Mouse (Mus musculus) neutrophil, adult 83 days (primary cell): Measurements from ENCODE around the gene Gchfr. TPM values are rescaled to one million over a fixed set of nuclear protein-coding genes. Genes with fewer than 3 reads are reported as not detected.

Experiments
- total RNA-seq, 2 experiments: library from RNA; stranded (reverse); gene quantifications; one replicate each; pipeline ENCODE4 v1.2.4; 2023

Gene Gchfr
- not detected for total RNA-seq

DNA sequence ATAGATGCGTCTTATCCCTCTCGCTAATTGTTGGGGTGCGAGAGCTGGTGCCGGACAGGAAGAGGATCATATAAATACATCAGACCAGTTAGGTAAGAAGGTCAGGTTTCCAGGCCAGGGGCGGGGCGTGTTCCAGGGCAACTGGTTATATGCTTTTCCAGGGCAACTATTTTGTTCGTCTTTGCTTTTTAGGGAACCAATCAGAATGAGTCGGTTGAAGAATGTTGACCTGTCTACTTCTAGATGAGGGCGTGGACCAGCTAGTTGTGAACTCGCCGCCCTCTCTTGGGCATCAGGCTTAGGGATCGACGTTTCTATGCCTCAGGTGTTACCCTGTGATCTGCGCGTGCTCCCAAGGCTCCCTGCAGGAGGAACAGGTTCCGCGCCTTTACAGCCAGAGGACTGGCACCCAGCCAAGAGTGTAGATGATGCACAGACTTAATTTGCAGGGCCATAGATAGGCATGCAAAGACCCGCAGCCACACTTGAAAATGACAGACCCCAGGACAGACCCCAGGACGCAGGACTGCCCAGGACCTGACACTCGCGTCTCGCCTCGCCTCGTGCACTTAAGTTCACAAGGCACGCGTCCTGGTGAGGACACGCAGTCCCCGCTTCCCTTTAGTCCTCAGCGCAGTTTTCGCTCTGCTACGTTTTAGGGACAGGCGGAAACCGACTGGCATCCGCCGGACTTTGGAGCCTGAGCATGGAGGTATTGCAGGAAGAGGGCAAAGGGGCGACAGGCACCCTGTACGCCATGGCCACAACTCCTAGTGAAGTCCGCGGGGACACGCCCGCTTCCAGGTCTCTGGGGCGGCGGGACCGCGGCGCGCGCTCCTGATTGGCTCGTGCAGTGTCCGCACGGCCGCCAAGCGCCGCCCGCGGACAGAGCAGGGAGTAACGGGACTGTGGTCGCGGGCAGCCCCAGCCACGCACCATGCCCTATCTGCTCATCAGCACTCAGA lies at the start of gene Gchfr:
Gchfr (plus strand) TSS at position 873 of the 965 bp plus-strand sequence.

DNA sequence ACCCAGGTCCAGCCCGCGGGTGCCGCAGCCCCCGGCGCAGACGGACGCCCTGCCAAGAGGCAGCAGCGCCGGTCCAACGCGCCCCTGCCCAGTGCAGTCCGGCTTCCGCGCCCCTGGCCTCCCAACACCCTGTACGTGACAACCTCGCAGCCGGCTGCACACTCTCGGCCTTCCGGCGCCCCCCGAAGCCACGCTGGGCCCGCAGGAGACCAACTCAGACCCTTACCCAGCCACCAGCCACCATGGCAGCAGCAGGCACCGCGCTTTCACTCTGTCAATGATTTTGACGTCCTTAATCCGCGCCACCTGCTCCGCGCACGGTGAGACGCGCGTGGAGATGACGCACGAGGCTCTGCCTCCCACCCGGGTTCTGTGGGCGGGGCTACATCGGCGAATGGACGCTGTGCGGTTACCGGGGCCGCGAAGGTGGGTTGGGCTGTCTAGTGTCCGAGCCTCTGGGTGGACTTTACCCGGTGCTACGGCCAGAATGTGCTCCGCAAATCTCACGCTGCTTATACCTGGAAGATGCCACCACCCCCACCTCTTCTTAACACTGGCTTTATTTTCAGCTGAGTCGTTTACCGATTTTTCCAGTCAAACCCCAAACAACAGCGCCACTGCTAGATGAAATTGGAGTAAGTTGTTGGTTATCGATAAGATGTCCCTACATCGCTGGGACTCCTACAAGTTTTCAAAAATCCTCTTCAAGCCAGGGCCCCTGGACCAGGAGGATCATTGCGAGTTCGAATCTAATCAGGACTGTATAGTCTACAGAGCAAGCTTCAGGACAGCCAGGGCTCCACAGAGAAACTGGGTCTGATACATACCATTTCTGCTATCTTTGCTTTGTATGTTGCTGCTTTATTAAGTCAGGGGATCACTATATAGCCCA lies 10.6 kb upstream of the Gchfr start, which contains the start of gene Rmdn3:
Rmdn3 (minus strand) TSS at position 354 of the 892 bp plus-strand sequence.

DNA sequence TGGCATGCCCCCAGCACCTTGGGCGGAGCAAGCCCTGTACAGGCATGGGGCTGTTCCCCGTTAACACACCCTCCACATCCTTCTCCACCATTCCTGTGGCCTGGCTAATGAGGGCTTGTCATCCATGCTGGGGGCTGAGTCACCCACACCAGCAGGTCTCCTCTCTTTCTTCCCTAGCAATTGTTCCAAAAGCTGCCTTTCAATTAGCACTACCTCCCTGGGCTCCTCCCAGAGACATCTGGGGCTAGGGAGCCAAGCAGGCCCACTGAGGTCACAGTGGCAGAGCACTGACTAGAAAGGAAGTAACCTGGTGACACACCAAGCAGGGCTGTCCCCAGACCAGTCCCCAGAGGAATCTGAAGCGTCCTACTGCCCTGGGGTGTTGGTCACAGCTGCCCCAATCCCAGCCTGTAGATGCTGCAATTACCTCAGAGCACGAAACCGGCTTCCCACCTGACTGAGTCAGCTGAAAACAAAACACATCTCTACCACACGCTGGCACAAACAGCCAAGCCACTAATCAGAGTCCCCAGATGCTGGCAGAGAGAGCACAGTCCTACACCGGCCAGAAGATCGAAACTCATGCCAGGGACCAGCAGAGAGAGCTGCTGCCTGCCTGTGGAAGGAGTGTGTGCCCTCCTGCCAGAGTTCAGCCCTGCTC lies 6.5 kb downstream of the Gchfr start, which contains the start of gene Gm14137:
Gm14137 (plus strand) TSS at position 519 of the 661 bp plus-strand sequence.

DNA sequence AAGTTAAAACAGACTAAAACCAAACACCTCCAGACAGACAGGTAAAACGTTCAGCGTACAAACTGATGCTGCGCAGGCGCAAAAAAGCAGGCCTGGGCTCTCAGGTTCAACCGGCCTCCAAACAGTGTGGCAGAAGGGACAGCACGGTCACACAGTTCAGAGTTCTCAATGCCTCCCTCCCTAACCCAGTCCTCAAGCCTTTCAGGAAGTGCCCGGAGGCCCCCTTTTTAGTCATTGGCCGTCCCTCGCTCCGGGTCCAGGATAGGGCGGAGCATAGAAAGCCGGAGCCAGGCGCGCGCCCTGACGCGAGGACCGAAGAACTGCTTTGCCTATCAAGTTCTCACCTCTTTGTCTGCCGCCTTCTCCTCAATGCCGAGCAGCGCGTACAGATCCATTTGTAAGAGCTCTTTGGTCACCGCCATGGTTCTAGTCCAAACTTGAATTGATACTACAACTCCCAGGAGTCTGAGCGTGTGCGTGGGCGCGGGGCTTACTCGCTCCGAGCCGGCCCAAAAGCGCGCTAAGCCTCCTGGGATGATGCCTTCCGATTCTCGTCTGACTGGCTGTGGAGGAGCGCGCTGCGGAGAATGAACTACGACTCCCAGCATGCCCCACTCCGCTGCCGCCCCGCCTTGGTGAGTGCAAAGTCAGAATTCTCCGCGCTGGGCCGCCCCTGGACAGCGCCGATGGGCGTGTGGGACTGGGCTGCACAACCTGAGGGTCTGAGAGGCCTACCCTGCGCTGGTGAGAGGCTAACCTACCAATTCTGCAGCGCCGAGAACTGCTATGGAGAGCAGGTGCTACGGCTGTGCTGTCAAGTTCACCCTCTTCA lies 41.0 kb downstream of the Gchfr start, which contains the start of the genes Zfyve19 and Dnajc17:
Zfyve19 (plus strand) TSS at position 274 of the 832 bp plus-strand sequence.
Dnajc17 (minus strand) TSS at position 452 of the 832 bp plus-strand sequence.

Other genes with a start within 250 kb of the Gchfr start
- gene Chst14, start 241.3 kb upstream of the Gchfr start, total RNA-seq: 1 to 10 TPM; 3.4 TPM
- gene Ccdc32, start 138.4 kb upstream of the Gchfr start, total RNA-seq: 1 to 10 TPM; 5.9 to 7.0 TPM
- 1 to 10 TPM; 2.6 to 3.1 TPM for gene Rpusd2, start 133.0 kb upstream of the Gchfr start, total RNA-seq
- gene Knl1, start 120.7 kb upstream of the Gchfr start, total RNA-seq: 10 to 100 TPM; 36.3 to 43.6 TPM
- gene Rad51, start 55.0 kb upstream of the Gchfr start, total RNA-seq: 10 to 100 TPM; 17.8 to 20.4 TPM
- gene Rmdn3, start 10.7 kb upstream of the Gchfr start, total RNA-seq: 10 to 100 TPM in 1 of 2 experiments, 1 to 10 TPM in 1; 9.8 to 11.5 TPM
- not detected for gene Gm14137, start 6.7 kb downstream of the Gchfr start, total RNA-seq
- gene Zfyve19, start 40.8 kb downstream of the Gchfr start, total RNA-seq: 10 to 100 TPM; 16.9 to 18.6 TPM
- 10 to 100 TPM; 14.4 to 15.2 TPM for gene Dnajc17, start 41.0 kb downstream of the Gchfr start, total RNA-seq
- not detected for gene Ppp1r14d, start 62.1 kb downstream of the Gchfr start, total RNA-seq
- gene Spint1, start 69.6 kb downstream of the Gchfr start, total RNA-seq: not detected
- 1 to 10 TPM; 3.6 to 6.4 TPM for gene Rhov, start 103.5 kb downstream of the Gchfr start, total RNA-seq
- 10 to 100 TPM; 28.8 to 30.2 TPM for gene Vps18, start 121.0 kb downstream of the Gchfr start, total RNA-seq
- gene Dll4, start 158.0 kb downstream of the Gchfr start, total RNA-seq: under 1 TPM in 1 of 2 experiments, not detected in 1; 0.13 TPM
- gene Chac1, start 183.5 kb downstream of the Gchfr start, total RNA-seq: 1 to 10 TPM; 4.9 to 7.1 TPM